Mouse (Mus musculus): ENCODE data around the gene Rars2. TPM values are rescaled to one million over a fixed set of nuclear protein-coding genes. Genes with fewer than 3 reads are reported as not detected.

The Rars2 gene
- polyA plus RNA-seq, 1 experiment from 2014 or later, result 18.1 TPM

- ATAC-seq, result peak; percentile 98
- Histone ChIP-seq H3K27me3 (ENCODE audit: insufficient read depth, low read length) (no peaks in the 10 kb centered on the region), H3K4me1 (ENCODE audit: insufficient read depth) (peaks cover 2% of the 10 kb centered on the region; the same call in 1 of the 2 replicates), H3K9ac (replicated peaks) (peak within 1 kb of the TSS; percentile 89), H3K4me3 (ENCODE audit: low read depth, low read length) (peak within 1 kb of the TSS; percentile 96), H3K27ac (ENCODE audit: low read depth) (peak within 1 kb of the TSS; percentile 86), H3K36me3 (replicated peaks; ENCODE audit: insufficient read depth, low read length) (peaks cover 6% of the 10 kb centered on the region; the same call in 1 of the 2 replicates), H3K9me3 (ENCODE audit: low read length) (no peaks in the 10 kb centered on the region), H3K4me2 (ENCODE audit: low read depth, low read length) (peak within 1 kb of the TSS; percentile 86)
- under 1% methylated on average over 50 of the region's 65 CpGs for WGBS (ENCODE audit: insufficient replicate concordance)
- TF ChIP-seq CTCF (IDR thresholded peaks at IDR 0.05; ENCODE audit: low read depth) (peak; percentile 18; the same call in 1 of the 2 replicates), EP300 (IDR thresholded peaks at IDR 0.05; ENCODE audit: low read depth) (0 out of 2 replicates have a peak, but pooled peaks have one; percentile 16)
- DNase-seq, result peak; percentile 93
Measured at GRCm38 (mm10) chr4:34686874-34687567, 72.3 kb downstream of the Rars2 start, which contains the start of gene Slc35a1. Slc35a1 (minus strand) TSS chr4:34687438.

- ATAC-seq (no peak), DNase-seq (no peak)
- Histone ChIP-seq H3K27me3 (ENCODE audit: insufficient read depth, low read length) (no peaks in the 10 kb centered on the region), H3K4me1 (ENCODE audit: insufficient read depth) (peaks cover 2% of the 10 kb centered on the region; the same call in 1 of the 2 replicates), H3K27ac (ENCODE audit: low read depth) (no peak overlapping the region), H3K36me3 (replicated peaks; ENCODE audit: insufficient read depth, low read length) (no peaks in the 10 kb centered on the region), H3K9ac (replicated peaks) (no peak overlapping the region), H3K9me3 (ENCODE audit: low read length) (no peaks in the 10 kb centered on the region), H3K4me3 (ENCODE audit: low read depth, low read length) (no peak overlapping the region), H3K4me2 (ENCODE audit: low read depth, low read length) (0 out of 2 replicates have a peak overlapping the region, but pooled peaks have one; percentile 15)
- WGBS (ENCODE audit: insufficient replicate concordance), result 76% methylated on average over 3 of the region's 3 CpGs
- TF ChIP-seq CTCF (IDR thresholded peaks at IDR 0.05; ENCODE audit: low read depth), result no peak
- no peak for TF ChIP-seq EP300 (IDR thresholded peaks at IDR 0.05; ENCODE audit: low read depth)
Measured at GRCm38 (mm10) chr4:34688021-34688420, 73.3 kb downstream of the Rars2 start.

GRCm38 (mm10) chr4:34701528-34701927, 86.8 kb downstream of the Rars2 start:
- no peak overlapping the region for H3K4me3 ChIP-seq (ENCODE audit: low read depth, low read length)
- H3K27me3 ChIP-seq (ENCODE audit: insufficient read depth, low read length), result no peaks in the 10 kb centered on the region
- WGBS (ENCODE audit: insufficient replicate concordance), result 64% methylated on average over 5 of the region's 5 CpGs
- no peaks in the 10 kb centered on the region for H3K36me3 ChIP-seq (replicated peaks; ENCODE audit: insufficient read depth, low read length)
- no peaks in the 10 kb centered on the region for H3K4me1 ChIP-seq (ENCODE audit: insufficient read depth)
- H3K4me2 ChIP-seq (ENCODE audit: low read depth, low read length), result no peak overlapping the region
- no peaks in the 10 kb centered on the region for H3K9me3 ChIP-seq (ENCODE audit: low read length)
- H3K9ac ChIP-seq (replicated peaks), result no peak overlapping the region
- DNase-seq, result peak; percentile 70
- no peak overlapping the region for H3K27ac ChIP-seq (ENCODE audit: low read depth)
- TF ChIP-seq CTCF (IDR thresholded peaks at IDR 0.05; ENCODE audit: low read depth) (peak; percentile 71), EP300 (IDR thresholded peaks at IDR 0.05; ENCODE audit: low read depth) (no peak)
- no peak for ATAC-seq

- Histone ChIP-seq H3K4me1 (ENCODE audit: insufficient read depth) (no peaks in the 10 kb centered on the region), H3K27ac (ENCODE audit: low read depth) (no peak overlapping the region), H3K4me3 (ENCODE audit: low read depth, low read length) (no peak overlapping the region), H3K4me2 (ENCODE audit: low read depth, low read length) (no peak overlapping the region), H3K36me3 (replicated peaks; ENCODE audit: insufficient read depth, low read length) (no peaks in the 10 kb centered on the region), H3K27me3 (ENCODE audit: insufficient read depth, low read length) (no peaks in the 10 kb centered on the region), H3K9ac (replicated peaks) (no peak overlapping the region), H3K9me3 (ENCODE audit: low read length) (no peaks in the 10 kb centered on the region)
- TF ChIP-seq EP300 (IDR thresholded peaks at IDR 0.05; ENCODE audit: low read depth) (no peak), CTCF (IDR thresholded peaks at IDR 0.05; ENCODE audit: low read depth) (no peak)
- DNase-seq (no peak), ATAC-seq (no peak)
- WGBS (ENCODE audit: insufficient replicate concordance), result 93% methylated on average over 11 of the region's 11 CpGs
Measured at GRCm38 (mm10) chr4:34702231-34702630, 87.5 kb downstream of the Rars2 start.

GRCm38 (mm10) chr4:34703029-34703428, 88.3 kb downstream of the Rars2 start:
- no peak for DNase-seq
- H3K27me3 ChIP-seq (ENCODE audit: insufficient read depth, low read length), result no peaks in the 10 kb centered on the region
- H3K27ac ChIP-seq (ENCODE audit: low read depth), result no peak overlapping the region
- ATAC-seq, result no peak
- no peak overlapping the region for H3K9ac ChIP-seq (replicated peaks)
- no peak overlapping the region for H3K4me3 ChIP-seq (ENCODE audit: low read depth, low read length)
- H3K9me3 ChIP-seq (ENCODE audit: low read length), result no peaks in the 10 kb centered on the region
- no peak overlapping the region for H3K4me2 ChIP-seq (ENCODE audit: low read depth, low read length)
- TF ChIP-seq CTCF (IDR thresholded peaks at IDR 0.05; ENCODE audit: low read depth), result peak; percentile 8; the same call in 1 of the 2 replicates
- TF ChIP-seq EP300 (IDR thresholded peaks at IDR 0.05; ENCODE audit: low read depth), result no peak
- WGBS (ENCODE audit: insufficient replicate concordance), result 62% methylated on average over 4 of the region's 4 CpGs
- H3K36me3 ChIP-seq (replicated peaks; ENCODE audit: insufficient read depth, low read length), result no peaks in the 10 kb centered on the region
- no peaks in the 10 kb centered on the region for H3K4me1 ChIP-seq (ENCODE audit: insufficient read depth)

GRCm38 (mm10) chr4:34707248-34707647, 92.5 kb downstream of the Rars2 start:
- DNase-seq (no peak), ATAC-seq (no peak)
- Histone ChIP-seq H3K4me2 (ENCODE audit: low read depth, low read length) (no peak overlapping the region), H3K9me3 (ENCODE audit: low read length) (0 out of 2 replicates have a peak, but pooled peaks cover 2% of the 10 kb centered on the region), H3K4me1 (ENCODE audit: insufficient read depth) (no peaks in the 10 kb centered on the region), H3K4me3 (ENCODE audit: low read depth, low read length) (no peak overlapping the region), H3K9ac (replicated peaks) (no peak overlapping the region), H3K27ac (ENCODE audit: low read depth) (no peak overlapping the region), H3K36me3 (replicated peaks; ENCODE audit: insufficient read depth, low read length) (no peaks in the 10 kb centered on the region), H3K27me3 (ENCODE audit: insufficient read depth, low read length) (no peaks in the 10 kb centered on the region)
- 72% methylated on average over 3 of the region's 3 CpGs for WGBS (ENCODE audit: insufficient replicate concordance)
- no peak for TF ChIP-seq CTCF (IDR thresholded peaks at IDR 0.05; ENCODE audit: low read depth)
- TF ChIP-seq EP300 (IDR thresholded peaks at IDR 0.05; ENCODE audit: low read depth), result no peak

Measured in liver, postnatal 0 days (tissue).